Mouse (Mus musculus) retina, postnatal 1 day (tissue): ENCODE measurements around the gene Dvl2.
"Not testable (repeated sequence)": the region's sequence is repeated elsewhere in the genome, so short reads cannot be mapped to it uniquely, and the experiment has no call there.

ENCODE experiments used
- DNase-seq: peaks from one replicate; pipeline ENCODE4 v3.0.0-alpha.2; 2012

Dvl2 gene

DNA sequence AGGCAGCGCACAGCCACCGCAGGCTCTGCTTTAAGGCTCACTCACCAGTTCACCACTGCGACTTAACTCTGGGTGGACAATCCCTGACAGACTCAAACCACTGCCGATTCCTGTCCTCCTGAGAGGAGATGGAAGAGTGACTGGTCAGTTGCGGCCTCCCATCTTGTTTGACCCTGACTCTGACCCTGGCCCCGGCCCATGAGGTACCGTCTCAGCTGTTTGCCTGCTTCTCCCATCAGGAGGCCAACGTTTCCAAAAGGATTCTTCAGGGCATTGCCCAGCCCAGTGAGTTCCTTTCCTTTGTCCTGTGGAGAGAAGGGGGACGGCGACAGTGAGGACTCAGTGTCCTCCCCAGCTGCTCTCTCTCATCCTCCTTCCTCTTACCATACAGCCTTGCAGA is 10.6 kb downstream of the Dvl2 start:
- no peak for DNase-seq

GRCm38 (mm10) chr11:70012931-70013330 is 12.5 kb downstream of the Dvl2 start:
- DNase-seq, result no peak

DNA sequence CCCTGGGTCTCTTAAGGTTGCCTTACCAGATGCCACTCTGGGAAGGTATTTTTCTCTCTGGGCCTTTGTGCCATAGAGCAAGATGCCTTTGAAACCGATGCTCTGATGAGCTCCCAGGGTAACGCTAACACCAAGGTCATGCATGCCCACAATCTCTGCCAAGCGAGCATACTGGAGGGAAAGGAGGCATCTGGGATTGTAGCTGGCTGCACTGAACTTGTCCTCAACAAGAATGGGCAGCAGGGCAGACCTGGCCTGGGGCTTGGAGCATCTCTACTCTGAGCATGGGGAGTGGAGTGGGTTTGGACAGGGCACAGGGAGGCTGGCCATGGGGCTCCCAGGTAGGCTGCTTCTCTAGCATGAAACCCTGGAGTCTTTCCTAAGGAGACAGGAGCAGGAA is 13.0 kb downstream of the Dvl2 start:
- DNase-seq, result no peak

DNA sequence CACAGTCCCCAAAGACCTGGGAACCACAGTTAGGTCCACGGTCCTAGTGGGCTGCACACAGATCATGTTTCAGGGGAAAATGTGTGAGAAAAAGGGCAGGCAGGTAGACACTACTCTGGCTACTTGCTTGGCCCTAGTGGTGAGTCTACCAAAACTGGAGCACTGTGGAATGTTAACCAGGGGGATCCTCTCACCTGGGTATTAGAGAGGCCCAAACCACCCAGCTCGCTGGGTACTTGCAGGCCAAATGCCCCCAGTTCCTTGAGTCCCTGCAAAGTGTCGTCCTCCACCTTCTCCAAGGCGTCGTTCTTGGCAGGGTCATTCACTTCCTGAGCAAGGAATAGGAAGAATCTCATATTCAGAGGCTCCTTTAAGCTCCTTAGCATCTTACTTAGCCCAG is 13.7 kb downstream of the Dvl2 start:
- DNase-seq, result no peak

DNA sequence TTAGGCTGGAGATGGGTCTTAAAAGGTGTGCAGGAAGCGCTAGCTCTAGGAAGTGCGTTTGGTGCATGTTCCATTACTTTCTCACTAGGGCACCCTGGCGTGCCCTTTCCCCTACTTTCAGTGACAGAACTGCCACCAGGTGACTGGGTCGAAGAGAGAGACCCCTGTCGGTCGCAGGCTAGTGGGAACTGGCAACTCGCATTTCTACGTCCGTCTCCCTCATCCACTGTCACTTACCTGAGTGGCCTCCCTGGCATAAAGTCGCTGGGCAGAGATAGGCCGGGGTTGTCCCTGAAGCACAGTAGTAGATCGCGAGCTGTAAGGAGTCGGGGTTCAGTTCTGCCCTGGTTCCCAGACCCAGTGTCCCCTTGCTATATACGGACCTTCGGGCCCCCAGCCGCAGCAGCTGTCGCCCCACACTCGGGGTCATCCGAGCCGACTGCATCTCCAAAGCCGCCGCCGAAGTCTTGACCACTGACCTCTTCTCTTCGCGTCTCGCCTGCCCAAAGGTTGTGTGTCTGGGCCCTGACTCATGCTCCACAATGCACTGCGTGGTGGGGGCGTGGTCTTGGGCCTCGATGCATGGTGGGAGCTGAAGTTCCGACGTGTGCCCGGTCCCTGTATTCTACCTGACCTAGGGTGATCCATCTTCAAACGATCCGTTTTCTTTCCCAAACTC is 14.6 kb downstream of the Dvl2 start, which contains the start of gene Acadvl:
TSS of gene Acadvl (minus strand) at position 532 of the 679 bp plus-strand sequence.
- peak; percentile 91 for DNase-seq

- DNase-seq, result no peak
Measured at GRCm38 (mm10) chr11:70015677-70016076, 15.3 kb downstream of the Dvl2 start.

DNA sequence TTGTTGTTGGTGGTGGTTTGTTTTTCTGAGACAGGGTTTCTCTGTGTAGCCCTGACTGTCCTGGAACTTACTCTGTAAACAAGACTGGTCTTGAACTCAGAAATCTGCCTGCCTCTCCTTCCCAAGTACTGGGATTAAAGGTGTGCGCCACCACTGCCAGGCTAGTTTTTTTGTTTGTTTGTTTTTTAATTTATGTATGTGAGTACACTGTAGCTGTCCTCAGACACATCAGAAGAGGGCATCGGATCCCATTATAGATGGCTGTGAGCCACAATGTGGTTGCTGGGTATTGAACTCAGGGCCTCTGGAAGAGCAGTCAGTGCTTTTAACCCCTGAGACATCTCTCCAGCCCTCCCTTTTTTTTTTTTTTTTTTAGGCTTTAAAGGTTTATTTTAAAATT is 15.8 kb downstream of the Dvl2 start:
- DNase-seq, result not testable (repeated sequence)

DNA sequence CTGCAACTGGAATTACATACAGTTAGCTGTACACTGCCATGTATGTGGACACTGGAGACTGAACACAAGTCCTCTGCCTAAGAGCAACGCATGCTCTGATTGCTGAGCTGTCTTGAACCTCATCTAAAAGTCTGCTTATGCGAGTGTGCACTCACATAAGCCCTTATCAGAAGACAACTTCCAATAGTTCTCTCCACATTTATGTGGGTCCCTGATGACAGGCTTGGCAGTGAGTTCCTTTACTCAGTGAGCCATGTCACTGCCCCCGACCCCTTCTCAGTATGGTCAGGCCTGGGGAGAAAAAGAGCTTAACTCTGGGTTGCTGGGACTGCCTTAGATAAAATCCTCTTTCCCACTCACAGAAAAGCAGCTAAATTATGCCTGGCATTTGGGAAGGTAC is 16.3 kb downstream of the Dvl2 start, which contains the start of gene Dlg4:
TSS of gene Dlg4 (plus strand) at position 274 of the 400 bp plus-strand sequence.
- no peak for DNase-seq

GRCm38 (mm10) chr11:70017199-70017767 is 16.9 kb downstream of the Dvl2 start:
- no peak for DNase-seq

DNA sequence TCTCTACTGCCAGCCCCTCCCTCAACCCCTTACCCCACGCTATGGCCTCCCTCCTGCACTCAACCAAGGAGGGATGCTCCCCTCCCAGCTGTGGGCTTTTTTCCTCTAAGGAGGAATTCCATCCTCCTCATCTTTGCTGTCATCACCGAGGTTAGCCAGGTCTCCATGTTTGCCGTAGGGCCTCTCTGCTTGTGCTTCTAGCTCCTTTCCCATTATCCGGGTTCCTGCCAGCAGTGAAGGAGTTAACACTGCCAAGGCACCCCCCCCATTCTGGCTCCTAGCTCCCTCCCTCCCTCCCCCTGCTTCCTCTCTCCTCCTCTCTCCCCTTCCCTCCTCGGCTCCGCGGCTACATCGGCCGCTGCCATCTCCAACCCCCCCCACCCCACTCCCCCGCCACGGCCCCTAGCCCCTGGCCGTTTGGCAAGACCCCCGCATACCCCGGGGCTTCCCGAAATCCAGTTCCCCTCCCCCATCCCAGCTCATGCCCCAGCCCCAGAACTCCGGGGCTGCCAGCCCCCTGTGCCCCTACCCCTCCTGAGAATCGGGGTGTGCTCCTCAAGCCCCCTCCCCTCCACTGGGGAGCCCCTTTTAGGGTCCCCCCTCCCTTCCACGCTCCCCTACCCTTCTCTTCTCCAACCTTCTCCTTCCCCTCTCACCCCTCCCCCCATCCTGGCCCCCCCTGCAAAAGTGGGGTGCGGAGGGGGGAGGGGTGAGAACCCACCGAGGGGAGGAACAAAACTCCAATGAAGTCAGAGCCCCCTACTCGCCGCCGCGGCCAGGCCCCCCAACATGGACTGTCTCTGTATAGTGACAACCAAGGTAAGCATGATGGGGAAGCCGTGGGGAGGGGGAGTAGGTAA is 18.0 kb downstream of the Dvl2 start:
- peak; percentile 88 for DNase-seq

- DNase-seq, result no peak
Measured at GRCm38 (mm10) chr11:70019495-70020021, 19.2 kb downstream of the Dvl2 start.

DNA sequence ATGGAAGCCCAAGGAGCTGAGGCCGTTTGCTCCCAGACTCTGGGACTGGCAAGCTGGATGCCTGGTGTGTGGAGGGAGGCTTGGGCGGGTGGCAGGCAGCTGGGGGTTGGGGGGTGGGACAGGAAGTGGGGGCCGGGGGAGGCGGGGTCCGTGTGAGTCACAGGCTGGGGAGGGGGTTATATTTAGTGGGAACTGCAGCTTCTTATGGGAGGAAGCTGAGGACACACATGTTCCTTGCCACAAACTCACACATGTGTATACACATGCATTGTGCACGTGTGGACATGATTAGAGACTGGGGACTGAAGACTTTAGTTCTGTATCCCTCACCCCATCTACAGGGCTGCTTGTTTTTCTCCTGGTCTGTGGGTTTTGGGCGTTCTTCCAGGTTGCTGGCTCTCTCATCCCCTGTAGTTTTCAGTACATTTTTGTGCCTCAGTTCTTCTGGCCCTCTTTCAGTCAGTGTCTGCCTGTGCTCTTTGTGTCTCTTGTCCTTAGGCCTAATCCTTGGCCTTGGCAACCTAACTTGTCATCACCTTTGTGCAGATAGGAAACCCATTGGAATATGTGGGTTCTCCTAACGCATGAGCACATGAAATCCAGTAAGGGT is 19.7 kb downstream of the Dvl2 start:
- no peak for DNase-seq

GRCm38 (mm10) chr11:70020731-70021263 is 20.4 kb downstream of the Dvl2 start:
- peak; percentile 94 for DNase-seq

- DNase-seq, result peak; percentile 100
Measured at GRCm38 (mm10) chr11:70021264-70022132, 21.1 kb downstream of the Dvl2 start.

- DNase-seq, result peak; percentile 69
Measured at GRCm38 (mm10) chr11:70023481-70024150, 23.2 kb downstream of the Dvl2 start.

DNA sequence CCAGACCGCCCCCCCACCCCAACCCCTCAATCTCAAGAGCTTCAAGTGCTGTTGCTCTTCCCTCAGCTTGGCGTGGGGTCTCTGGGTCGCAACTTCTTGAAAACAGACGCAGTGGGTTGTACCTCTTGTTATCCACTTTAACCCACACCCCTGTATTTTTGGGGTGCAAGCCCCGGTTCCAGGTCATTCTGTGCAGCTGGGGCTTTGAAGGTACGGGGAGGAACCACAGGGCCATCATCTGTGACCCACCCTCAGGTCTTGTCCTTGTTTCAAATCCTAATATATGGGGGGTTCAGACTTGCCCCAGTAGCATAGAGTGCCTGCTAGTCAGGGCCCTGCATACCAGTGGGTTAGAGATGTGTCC is 23.7 kb downstream of the Dvl2 start:
- no peak for DNase-seq

DNA sequence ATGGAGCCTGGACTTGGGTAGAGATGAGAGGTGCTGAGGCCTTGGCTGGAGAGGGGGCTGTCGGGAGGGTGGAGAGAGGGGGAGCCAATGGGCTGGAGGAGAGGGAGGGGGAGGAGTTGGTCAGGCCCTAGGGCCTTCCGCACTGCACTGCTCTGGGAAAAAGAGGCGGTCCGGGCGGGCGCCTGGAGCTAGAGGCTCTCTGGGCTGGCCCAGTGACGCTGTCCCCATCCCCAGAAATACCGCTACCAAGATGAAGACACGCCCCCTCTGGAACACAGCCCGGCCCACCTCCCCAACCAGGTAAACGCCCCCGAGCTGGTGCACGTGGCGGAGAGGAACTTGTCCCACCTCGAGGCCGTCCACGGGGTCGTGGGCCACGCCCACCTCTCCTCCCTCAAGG is 26.3 kb downstream of the Dvl2 start:
- peak; percentile 82 for DNase-seq

DNA sequence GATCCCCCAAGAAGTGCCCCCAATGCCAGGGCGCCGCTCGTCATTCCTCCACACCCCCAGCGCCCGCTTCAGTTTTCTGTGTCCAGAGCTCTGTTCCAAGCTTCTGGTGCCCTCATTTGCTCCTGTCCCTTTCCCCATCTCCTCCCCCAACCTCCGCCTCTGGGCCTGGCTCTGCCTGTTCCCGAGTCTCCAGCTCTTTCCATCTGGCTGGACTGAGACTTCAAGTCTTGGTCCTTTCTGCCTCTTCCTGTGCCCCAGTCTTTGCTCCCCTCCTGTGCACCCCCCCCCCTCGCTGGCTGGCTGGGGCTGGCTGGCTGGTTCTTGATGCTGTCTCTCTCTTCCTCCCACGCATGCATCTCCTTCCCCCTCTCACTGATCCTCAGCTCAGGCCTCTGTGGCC is 27.0 kb downstream of the Dvl2 start:
- DNase-seq, result peak; percentile 43

DNA sequence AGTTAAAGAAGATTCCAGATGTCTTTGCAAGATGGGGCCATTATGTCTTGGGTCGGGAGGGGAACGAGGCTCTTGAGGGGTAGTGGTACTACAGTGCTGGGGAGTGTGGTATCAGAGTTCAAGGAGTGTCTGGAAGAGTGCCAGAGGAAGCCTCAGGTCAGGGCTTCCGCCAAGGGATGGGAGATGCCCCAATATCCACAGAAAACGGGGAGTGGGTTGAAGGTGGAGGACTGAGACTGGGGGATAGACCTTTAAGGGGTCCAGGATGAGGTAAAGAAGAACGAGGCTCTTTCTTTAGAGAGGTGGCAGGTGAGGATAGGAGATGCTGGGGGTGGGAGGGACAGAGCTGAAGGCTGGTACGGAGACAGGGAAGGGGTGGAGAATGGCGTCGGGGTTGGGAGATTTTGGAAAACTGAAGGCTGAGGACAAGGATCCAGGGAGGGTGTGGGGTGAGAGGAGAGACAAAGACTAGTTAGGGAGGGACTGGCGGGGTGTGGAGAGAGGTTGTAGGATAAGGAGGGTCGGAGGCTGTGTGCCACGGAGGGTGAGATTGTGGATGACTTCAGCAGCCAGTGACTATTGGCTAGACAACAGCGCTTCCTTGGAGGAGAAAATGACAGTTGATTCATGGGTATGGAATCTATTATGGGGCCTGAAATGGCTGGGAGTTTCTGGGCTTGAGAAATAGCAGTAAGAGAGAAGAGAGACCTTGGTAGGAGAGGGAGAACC is 28.2 kb downstream of the Dvl2 start:
- no peak for DNase-seq

- peak; percentile 97 for DNase-seq
Measured at GRCm38 (mm10) chr11:70029130-70029801, 28.9 kb downstream of the Dvl2 start.
